Mouse (Mus musculus): ENCODE data around the gene Bud23.
A peak's percentile ranks its signal among the peaks of the same experiment; 100 is the strongest.
"Not testable (repeated sequence)": the region's sequence is repeated elsewhere in the genome, so short reads cannot be mapped to it uniquely, and the experiment has no call there.

The Bud23 gene

GRCm38 (mm10) chr5:135070448-135070847 lies 5.7 kb upstream of the Bud23 start:
- DNase-seq: no peak

GRCm38 (mm10) chr5:135066008-135066407 lies 1.2 kb upstream of the Bud23 start:
- DNase-seq: no peak

- no peak for DNase-seq
Measured at GRCm38 (mm10) chr5:135064382-135064766, 385 bp downstream of the Bud23 start.

- DNase-seq: peak; percentile 97 to 98
Measured at GRCm38 (mm10) chr5:135063629-135064381, 954 bp downstream of the Bud23 start, which contains the start of gene Dnajc30. Gene Dnajc30, plus strand, starts transcription at chr5:135064202.

GRCm38 (mm10) chr5:135053356-135053755 lies 11.4 kb downstream of the Bud23 start:
- DNase-seq: no peak

- DNase-seq: not testable (repeated sequence)
Measured at GRCm38 (mm10) chr5:135049268-135049667, 15.5 kb downstream of the Bud23 start.

- DNase-seq: no peak
Measured at GRCm38 (mm10) chr5:135048539-135048938, 16.2 kb downstream of the Bud23 start.

- no peak for DNase-seq
Measured at GRCm38 (mm10) chr5:135044575-135044974, 20.2 kb downstream of the Bud23 start.

- DNase-seq: no peak
Measured at GRCm38 (mm10) chr5:135042105-135042788, 22.5 kb downstream of the Bud23 start.

- DNase-seq: no peak
Measured at GRCm38 (mm10) chr5:135040777-135041176, 24.0 kb downstream of the Bud23 start.

- no peak for DNase-seq
Measured at GRCm38 (mm10) chr5:135040059-135040458, 24.7 kb downstream of the Bud23 start.

GRCm38 (mm10) chr5:135039541-135039940 lies 25.2 kb downstream of the Bud23 start:
- DNase-seq: no peak

- peak; percentile 30 to 55 for DNase-seq
Measured at GRCm38 (mm10) chr5:135037946-135038345, 26.8 kb downstream of the Bud23 start.

- DNase-seq: no peak
Measured at GRCm38 (mm10) chr5:135035608-135036359, 29.0 kb downstream of the Bud23 start.

GRCm38 (mm10) chr5:135034593-135034992 lies 30.2 kb downstream of the Bud23 start:
- DNase-seq: no peak

GRCm38 (mm10) chr5:135032581-135032980 lies 32.2 kb downstream of the Bud23 start:
- DNase-seq: no peak

GRCm38 (mm10) chr5:135029007-135029854 lies 35.5 kb downstream of the Bud23 start:
- DNase-seq: peak; percentile 75 to 82

GRCm38 (mm10) chr5:135025899-135026298 lies 38.9 kb downstream of the Bud23 start:
- no peak for DNase-seq

GRCm38 (mm10) chr5:135024665-135025224 lies 40.0 kb downstream of the Bud23 start:
- no peak for DNase-seq

GRCm38 (mm10) chr5:135023344-135024173 lies 41.2 kb downstream of the Bud23 start, which contains the start of gene Stx1a:
Gene Stx1a, plus strand, starts transcription at chr5:135023482.
- DNase-seq: peak; percentile 48 to 62

- peak; percentile 92 to 97 for DNase-seq
Measured at GRCm38 (mm10) chr5:135021814-135022213, 42.9 kb downstream of the Bud23 start.
